Mouse (Mus musculus): ENCODE measurements around the gene Cct6b. TPM values are rescaled to one million over a fixed set of nuclear protein-coding genes. Genes with fewer than 3 reads are reported as not detected.
A peak's percentile ranks its signal among the peaks of the same experiment; 100 is the strongest.

Gene Cct6b
- 0.19 and 0.88 TPM in 2 replicates for total RNA-seq (2014; fragmentation: Nextera tagmentation)
- total RNA-seq (2017), result 0.34 TPM in 1 of 2 replicates, not detected in the other

- ATAC-seq (replicated peaks; ENCODE audit: poor library complexity, severe bottlenecking), result peak; percentile 96
These were observed at the start of gene Cct6b, which contains the start of gene Zfp830 for GRCm38 (mm10) chr11:82763742-82764437. Cct6b (minus strand) TSS chr11:82764321. Zfp830 (plus strand) TSS chr11:82764345.

- ATAC-seq (replicated peaks; ENCODE audit: poor library complexity, severe bottlenecking), result no peak
These were observed 44.4 kb upstream of the Cct6b start for GRCm38 (mm10) chr11:82808485-82808884.

- ATAC-seq (replicated peaks; ENCODE audit: poor library complexity, severe bottlenecking), result no peak
These were observed 43.2 kb upstream of the Cct6b start for GRCm38 (mm10) chr11:82807370-82807769.

- ATAC-seq (replicated peaks; ENCODE audit: poor library complexity, severe bottlenecking), result no peak
These were observed 42.5 kb upstream of the Cct6b start for GRCm38 (mm10) chr11:82806656-82807055.

- ATAC-seq (replicated peaks; ENCODE audit: poor library complexity, severe bottlenecking), result no peak
These were observed 19.3 kb upstream of the Cct6b start for GRCm38 (mm10) chr11:82783453-82783852.

- no peak for ATAC-seq (replicated peaks; ENCODE audit: poor library complexity, severe bottlenecking)
These were observed 18.1 kb upstream of the Cct6b start for GRCm38 (mm10) chr11:82782197-82782596.

- peak; percentile 84 for ATAC-seq (replicated peaks; ENCODE audit: poor library complexity, severe bottlenecking)
These were observed 17.1 kb upstream of the Cct6b start, which contains the start of gene Lig3 for GRCm38 (mm10) chr11:82780983-82781903. Lig3 (plus strand) TSS chr11:82781108.

- ATAC-seq (replicated peaks; ENCODE audit: poor library complexity, severe bottlenecking), result no peak
These were observed 16.0 kb upstream of the Cct6b start for GRCm38 (mm10) chr11:82780134-82780533.

GRCm38 (mm10) chr11:82764438-82764924 is 360 bp upstream of the Cct6b start:
- peak; percentile 32; the same call in 1 of the 2 replicates for ATAC-seq (replicated peaks; ENCODE audit: poor library complexity, severe bottlenecking)

- ATAC-seq (replicated peaks; ENCODE audit: poor library complexity, severe bottlenecking), result no peak
These were observed 860 bp downstream of the Cct6b start for GRCm38 (mm10) chr11:82763261-82763660.

GRCm38 (mm10) chr11:82762286-82762829 is 1.8 kb downstream of the Cct6b start:
- no peak for ATAC-seq (replicated peaks; ENCODE audit: poor library complexity, severe bottlenecking)

GRCm38 (mm10) chr11:82755919-82756318 is 8.2 kb downstream of the Cct6b start:
- ATAC-seq (replicated peaks; ENCODE audit: poor library complexity, severe bottlenecking), result no peak

GRCm38 (mm10) chr11:82752349-82753115 is 11.6 kb downstream of the Cct6b start:
- peak; percentile 58 for ATAC-seq (replicated peaks; ENCODE audit: poor library complexity, severe bottlenecking)

GRCm38 (mm10) chr11:82746857-82747366 is 17.2 kb downstream of the Cct6b start:
- peak; percentile 98 for ATAC-seq (replicated peaks; ENCODE audit: poor library complexity, severe bottlenecking)

- ATAC-seq (replicated peaks; ENCODE audit: poor library complexity, severe bottlenecking), result peak; percentile 81
These were observed 18.0 kb downstream of the Cct6b start for GRCm38 (mm10) chr11:82746138-82746537.

- no peak for ATAC-seq (replicated peaks; ENCODE audit: poor library complexity, severe bottlenecking)
These were observed 25.1 kb downstream of the Cct6b start for GRCm38 (mm10) chr11:82739006-82739405.

- ATAC-seq (replicated peaks; ENCODE audit: poor library complexity, severe bottlenecking), result no peak
These were observed 29.9 kb downstream of the Cct6b start for GRCm38 (mm10) chr11:82734227-82734626.

- no peak for ATAC-seq (replicated peaks; ENCODE audit: poor library complexity, severe bottlenecking)
These were observed 37.3 kb downstream of the Cct6b start for GRCm38 (mm10) chr11:82726862-82727261.

GRCm38 (mm10) chr11:82719294-82719693 is 44.8 kb downstream of the Cct6b start:
- peak; percentile 53 for ATAC-seq (replicated peaks; ENCODE audit: poor library complexity, severe bottlenecking)

- ATAC-seq (replicated peaks; ENCODE audit: poor library complexity, severe bottlenecking), result no peak
These were observed 51.4 kb downstream of the Cct6b start for GRCm38 (mm10) chr11:82712681-82713080.
